Comparison of ENCODE assay signal across 8 mouse cellular contexts in genomic region chr11:6471493-6471892, GRCm38 (mm10). TPM values are rescaled to one million over a fixed set of nuclear protein-coding genes. Genes with fewer than 3 reads are reported as not detected.
A peak's percentile ranks its signal among the peaks of the same experiment; 100 is the strongest.
DNase-seq lines count a peak whose midpoint lies in the region; ATAC-seq and TF ChIP-seq lines count a peak whose summit lies in the region.

No protein-coding gene starts in this region.

- H3K4me3 ChIP-seq in erythroblast, embryonic 14.5 days (replicated peaks), result peak overlapping the region; percentile 87
- peak overlapping the region; percentile 33 for H3K4me3 ChIP-seq in neural tube, embryonic 11.5 days (ENCODE audit: low read depth, low read length)
- peak overlapping the region; percentile 99 for H3K4me3 ChIP-seq in liver, embryonic 12.5 days
- peak overlapping the region; percentile 23 for H3K4me3 ChIP-seq in stomach, postnatal 0 days (ENCODE audit: low read depth, low read length)

- no peak for DNase-seq in neural tube, embryonic 11.5 days (ENCODE audit: low spot score)
- no peak for DNase-seq in neural tube, embryonic 10.5 days (ENCODE audit: extremely low spot score, low spot score)
- no peak for DNase-seq in stomach, postnatal 0 days (ENCODE audit: low spot score)
- DNase-seq in spleen, adult 12 weeks (ENCODE audit: low spot score), result no peak
- DNase-seq in gastrocnemius, adult 8-10 months (ENCODE audit: low spot score in 2 of 2), result no peak

- no peaks in the 10 kb centered on the region for H3K27me3 ChIP-seq in erythroblast, embryonic 14.5 days (ENCODE audit: control insufficient read depth)
- H3K27me3 ChIP-seq in neural tube, embryonic 11.5 days (ENCODE audit: control insufficient read depth, insufficient read depth, low read length), result no peaks in the 10 kb centered on the region
- H3K27me3 ChIP-seq in liver, embryonic 12.5 days (replicated peaks), result no peaks in the 10 kb centered on the region
- no peaks in the 10 kb centered on the region for H3K27me3 ChIP-seq in stomach, postnatal 0 days (ENCODE audit: control insufficient read depth, insufficient read depth, low read length)

- H3K4me1 ChIP-seq in erythroblast, embryonic 14.5 days (ENCODE audit: control insufficient read depth), result peaks cover 47% of the 10 kb centered on the region
- H3K4me1 ChIP-seq in neural tube, embryonic 11.5 days (ENCODE audit: control insufficient read depth, insufficient read depth, low read length), result peaks cover 21% of the 10 kb centered on the region
- H3K4me1 ChIP-seq in liver, embryonic 12.5 days, result peaks cover 55% of the 10 kb centered on the region
- peaks cover 5% of the 10 kb centered on the region; the same call in 1 of the 2 replicates for H3K4me1 ChIP-seq in stomach, postnatal 0 days (replicated peaks; ENCODE audit: control insufficient read depth, insufficient read depth)

- 57% methylated on average over 1 of the region's 1 CpGs for WGBS in neural tube, embryonic 11.5 days
- 59% methylated on average over 1 of the region's 1 CpGs for WGBS in liver, embryonic 12.5 days (ENCODE audit: insufficient replicate concordance)
- WGBS in stomach, postnatal 0 days, result 0% methylated on average over 1 of the region's 1 CpGs

- TF ChIP-seq EP300 in stomach, postnatal 0 days (optimal IDR thresholded peaks at IDR 0.05), result no peak

- peaks cover 73% of the 10 kb centered on the region for H3K36me3 ChIP-seq in erythroblast, embryonic 14.5 days (ENCODE audit: control insufficient read depth)
- no peaks in the 10 kb centered on the region for H3K36me3 ChIP-seq in neural tube, embryonic 11.5 days (ENCODE audit: control insufficient read depth, insufficient read depth, low read length)
- peaks cover 62% of the 10 kb centered on the region for H3K36me3 ChIP-seq in liver, embryonic 12.5 days
- H3K36me3 ChIP-seq in stomach, postnatal 0 days (ENCODE audit: control insufficient read depth, insufficient read depth, low read length), result no peaks in the 10 kb centered on the region; the same call in 1 of the 2 replicates

- peak overlapping the region; percentile 79 for H3K4me2 ChIP-seq in neural tube, embryonic 11.5 days (ENCODE audit: low read depth)
- H3K4me2 ChIP-seq in liver, embryonic 12.5 days, result peak overlapping the region; percentile 93
- peak overlapping the region; percentile 86 for H3K4me2 ChIP-seq in stomach, postnatal 0 days (replicated peaks; ENCODE audit: low read depth)

- no peak overlapping the region for H3K27ac ChIP-seq in neural tube, embryonic 11.5 days (ENCODE audit: low read depth, low read length)
- peak overlapping the region; percentile 36; the same call in 1 of the 2 replicates for H3K27ac ChIP-seq in liver, embryonic 12.5 days
- H3K27ac ChIP-seq in stomach, postnatal 0 days (replicated peaks), result 0 out of 2 replicates have a peak overlapping the region, but pooled peaks have one; percentile 20

- peak overlapping the region; percentile 30 for H3K9ac ChIP-seq in neural tube, embryonic 11.5 days (ENCODE audit: low read length)
- peak overlapping the region; percentile 98 for H3K9ac ChIP-seq in liver, embryonic 12.5 days
- no peak overlapping the region for H3K9ac ChIP-seq in stomach, postnatal 0 days (ENCODE audit: low read length)

- no peak for ATAC-seq in erythroblast, adult 5-6 weeks (replicated peaks; ENCODE audit: low FRiP score, poor library complexity, severe bottlenecking)
- ATAC-seq in neural tube, embryonic 11.5 days (ENCODE audit: insufficient read depth, low FRiP score, low TSS enrichment), result no peak
- ATAC-seq in liver, embryonic 12.5 days, result no peak
- ATAC-seq in stomach, postnatal 0 days (ENCODE audit: low FRiP score, low TSS enrichment), result no peak

- H3K9me3 ChIP-seq in erythroblast, embryonic 14.5 days (ENCODE audit: control insufficient read depth, low read length), result no peaks in the 10 kb centered on the region
- H3K9me3 ChIP-seq in neural tube, embryonic 11.5 days (ENCODE audit: control insufficient read depth, low read length), result no peaks in the 10 kb centered on the region
- no peaks in the 10 kb centered on the region for H3K9me3 ChIP-seq in liver, embryonic 12.5 days (replicated peaks)
- H3K9me3 ChIP-seq in stomach, postnatal 0 days (ENCODE audit: control insufficient read depth, low read length), result no peaks in the 10 kb centered on the region

- TF ChIP-seq CTCF in stomach, postnatal 0 days (IDR thresholded peaks at IDR 0.05; ENCODE audit: low read depth), result no peak

RNA-seq across cellular contexts. Expression of gene Purb, which starts 4.2 kb away (rescaled TPM):
- 0.79 and 0.95 TPM in 2 replicates for polyA plus RNA-seq in erythroblast, embryonic 14.5 days (2012)
- total RNA-seq in erythroblast, adult 5-6 weeks (2015; ENCODE audit: low replicate concordance), result 16.1 and 21.9 TPM in 2 replicates
- 13.0 and 19.0 TPM in 2 replicates for total RNA-seq in erythroblast, adult 5-6 weeks (2017; ENCODE audit: low replicate concordance)
- polyA plus RNA-seq in neural tube, embryonic 11.5 days (2014; fragmentation: Nextera tagmentation; extraction: Ambion mirVana), result 12.9 and 13.9 TPM in 2 replicates
- polyA plus RNA-seq in liver, embryonic 12.5 days (2016; fragmentation: Nextera tagmentation; extraction: Ambion mirVana), result 11.2 and 11.6 TPM in 2 replicates
- polyA plus RNA-seq in stomach, postnatal 0 days (2015; fragmentation: Nextera tagmentation; extraction: Ambion mirVana), result 17.5 and 19.6 TPM in 2 replicates
- total RNA-seq in gastrocnemius, adult 8-10 months (2022), result 10 to 100 TPM; 19.1 to 24.8 (median 19.7) TPM

RNA-seq across cellular contexts. Expression of gene H2afv, which starts 27.2 kb away (rescaled TPM):
- 4.5 and 8.0 TPM in 2 replicates for polyA plus RNA-seq in erythroblast, embryonic 14.5 days (2012)
- total RNA-seq in erythroblast, adult 5-6 weeks (2015; ENCODE audit: low replicate concordance), result 53.3 and 54.0 TPM in 2 replicates
- 32.3 and 44.9 TPM in 2 replicates for total RNA-seq in erythroblast, adult 5-6 weeks (2017; ENCODE audit: low replicate concordance)
- polyA plus RNA-seq in neural tube, embryonic 11.5 days (2014; fragmentation: Nextera tagmentation; extraction: Ambion mirVana), result 762 and 797 TPM in 2 replicates
- polyA plus RNA-seq in liver, embryonic 12.5 days (2016; fragmentation: Nextera tagmentation; extraction: Ambion mirVana), result 121 and 125 TPM in 2 replicates
- polyA plus RNA-seq in stomach, postnatal 0 days (2015; fragmentation: Nextera tagmentation; extraction: Ambion mirVana), result 187 and 198 TPM in 2 replicates
- 10 to 100 TPM; 47.7 to 58.3 (median 56.0) TPM for total RNA-seq in gastrocnemius, adult 8-10 months (2022)

RNA-seq across cellular contexts. Expression of gene Myo1g, which starts 49.3 kb away (rescaled TPM):
- polyA plus RNA-seq in erythroblast, embryonic 14.5 days (2012), result 0.15 and 0.20 TPM in 2 replicates
- 19.2 and 20.8 TPM in 2 replicates for total RNA-seq in erythroblast, adult 5-6 weeks (2015; ENCODE audit: low replicate concordance)
- 18.7 and 20.8 TPM in 2 replicates for total RNA-seq in erythroblast, adult 5-6 weeks (2017; ENCODE audit: low replicate concordance)
- 0.81 and 0.85 TPM in 2 replicates for polyA plus RNA-seq in neural tube, embryonic 11.5 days (2014; fragmentation: Nextera tagmentation; extraction: Ambion mirVana)
- polyA plus RNA-seq in liver, embryonic 12.5 days (2016; fragmentation: Nextera tagmentation; extraction: Ambion mirVana), result 5.8 and 6.2 TPM in 2 replicates
- polyA plus RNA-seq in stomach, postnatal 0 days (2015; fragmentation: Nextera tagmentation; extraction: Ambion mirVana), result 0.77 and 0.85 TPM in 2 replicates
- under 1 TPM in 3 of 4 experiments, not detected in 1; 0.17 to 0.88 (median 0.61) TPM for total RNA-seq in gastrocnemius, adult 8-10 months (2022)

RNA-seq across cellular contexts. Expression of gene Ppia, which starts 56.2 kb away (rescaled TPM):
- polyA plus RNA-seq in erythroblast, embryonic 14.5 days (2012), result 5.4 and 5.5 TPM in 2 replicates
- 1,176 and 1,185 TPM in 2 replicates for total RNA-seq in erythroblast, adult 5-6 weeks (2015; ENCODE audit: low replicate concordance)
- 351 and 513 TPM in 2 replicates for total RNA-seq in erythroblast, adult 5-6 weeks (2017; ENCODE audit: low replicate concordance)
- 4,780 and 5,005 TPM in 2 replicates for polyA plus RNA-seq in neural tube, embryonic 11.5 days (2014; fragmentation: Nextera tagmentation; extraction: Ambion mirVana)
- 3,798 and 3,900 TPM in 2 replicates for polyA plus RNA-seq in liver, embryonic 12.5 days (2016; fragmentation: Nextera tagmentation; extraction: Ambion mirVana)
- 4,199 and 4,786 TPM in 2 replicates for polyA plus RNA-seq in stomach, postnatal 0 days (2015; fragmentation: Nextera tagmentation; extraction: Ambion mirVana)
- 100 to 1,000 TPM; 189 to 256 (median 213) TPM for total RNA-seq in gastrocnemius, adult 8-10 months (2022)

Comparison
In these comparisons a context has a peak if more than half of its experiments do, and no peak if none do; other contexts are left out.
1. H3K4me3 ChIP-seq: peak in every context shown above with its lines; median percentile 99 in liver, embryonic 12.5 days; 87 in erythroblast, embryonic 14.5 days; 33 in neural tube, embryonic 11.5 days; 23 in stomach, postnatal 0 days.
2. RNA of gene H2afv, which starts 27.2 kb away (polyA plus RNA-seq): 762 to 797 TPM in neural tube, embryonic 11.5 days, 187 to 198 TPM in stomach, postnatal 0 days and 121 to 125 TPM in liver, embryonic 12.5 days; 4.5 to 8.0 TPM in erythroblast, embryonic 14.5 days; every median in the first group is over 10 times any median in the second.
3. Peak in every context shown above with its lines, with median percentiles within 50 percentile points of each other: H3K4me2 ChIP-seq.